Mouse (Mus musculus) stomach, postnatal 0 days (tissue): ENCODE measurements around the gene Rps24. TPM values are rescaled to one million over a fixed set of nuclear protein-coding genes. Genes with fewer than 3 reads are reported as not detected.

Source experiments
- ATAC-seq: fragments of 200-750 bp; cut with Nextera tagmentation; 2 replicates; pipeline ENCODE4 v1.8.0; 2017; ENCODE audit not compliant: low FRiP score, low TSS enrichment
- DNase-seq: peaks from one replicate; pipeline ENCODE4 v3.0.0-alpha.2; 2016; ENCODE audit warnings: low spot score
- H3K27ac ChIP-seq: fragments of 300-500 bp; sonication (generic); replicated peaks from 2 replicates; pipeline ENCODE4 v1.5.1; 2014; ENCODE audit warnings: mild to moderate bottlenecking, control low read depth
- H3K27me3 ChIP-seq: fragments of 300-500 bp; sonication (generic); 2 replicates; pipeline ENCODE4 v1.6.1; 2014; ENCODE audit warnings: low read length; ENCODE audit not compliant: control insufficient read depth, insufficient read depth
- H3K36me3 ChIP-seq: fragments of 300-500 bp; sonication (generic); 2 replicates; pipeline ENCODE4 v1.6.1; 2014; ENCODE audit warnings: low read length, mixed read lengths; ENCODE audit not compliant: control insufficient read depth, insufficient read depth
- H3K4me1 ChIP-seq: fragments of 300-500 bp; sonication (generic); replicated peaks from 2 replicates; pipeline ENCODE4 v1.6.1; 2014; ENCODE audit warnings: antibody characterized with exemption; ENCODE audit not compliant: control insufficient read depth, insufficient read depth
- H3K4me2 ChIP-seq: fragments of 300-500 bp; sonication (generic); replicated peaks from 2 replicates; pipeline ENCODE4 v1.6.1; 2014; ENCODE audit warnings: low read depth, mild to moderate bottlenecking, control low read depth, moderate library complexity
- H3K4me3 ChIP-seq: fragments of 300-500 bp; sonication (generic); 2 replicates; pipeline ENCODE4 v1.5.1; 2014; ENCODE audit warnings: low read depth, low read length, control low read depth
- H3K9ac ChIP-seq: fragments of 300-500 bp; sonication (generic); 2 replicates; pipeline ENCODE4 v1.6.1; 2014; ENCODE audit warnings: mild to moderate bottlenecking, low read length, control low read depth, mixed read lengths
- H3K9me3 ChIP-seq: fragments of 300-500 bp; sonication (generic); 2 replicates; pipeline ENCODE4 v1.6.1; 2016; ENCODE audit warnings: low read length; ENCODE audit not compliant: control insufficient read depth
- CTCF ChIP-seq: IDR thresholded peaks from 2 replicates; pipeline ENCODE4 v1.5.1; 2016; ENCODE audit warnings: antibody characterized with exemption, low read depth, mild to moderate bottlenecking, moderate library complexity
- EP300 ChIP-seq: optimal IDR thresholded peaks from 2 replicates; pipeline ENCODE3; 2016; ENCODE audit warnings: antibody characterized with exemption
- WGBS: fragments of 180-500 bp; shearing (Covaris S2); extraction: QIAGEN DNeasy Blood & Tissue Kit; methylation state at CpG from one replicate; pipeline ENCODE4 v1.1.7; 2014; 5-methylcytosine and 5-hydroxymethylcytosine counted together
- polyA plus RNA-seq: library from polyadenylated mRNA; unstranded; fragments of >200 nt; fragmentation: Nextera tagmentation; extraction: Ambion mirVana; gene quantifications from 2 replicates; pipeline ENCODE4 v1.2.1, GENCODE M21; 2015

The Rps24 gene
- polyA plus RNA-seq, 1 experiment from 2014 or later: 1,112 TPM

DNA sequence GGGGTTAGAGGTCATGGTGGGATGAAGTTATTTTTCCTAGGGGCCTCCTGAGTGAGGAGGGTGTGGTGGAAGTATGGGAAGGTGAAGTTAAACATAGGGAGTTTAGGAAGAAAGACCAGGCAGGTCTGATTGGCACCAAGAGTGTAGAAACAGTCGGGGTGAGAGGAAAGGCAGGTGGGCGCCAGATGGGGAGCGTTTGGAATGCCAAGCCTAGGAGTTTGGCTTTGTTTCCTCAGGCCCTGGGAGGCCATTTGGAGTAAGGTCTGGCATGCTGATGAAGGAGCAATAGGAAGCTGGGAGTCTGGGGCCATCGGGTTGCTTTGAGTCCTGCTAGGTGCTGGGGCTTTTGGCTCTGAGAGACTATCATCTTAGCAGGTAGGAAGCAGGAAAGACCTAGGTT is 56.0 kb downstream of the Rps24 start:
- Histone ChIP-seq H3K4me1 (no peaks in the 10 kb centered on the region), H3K9ac (no peak overlapping the region), H3K27ac (no peak overlapping the region), H3K4me2 (no peak overlapping the region), H3K27me3 (no peaks in the 10 kb centered on the region), H3K36me3 (no peaks in the 10 kb centered on the region), H3K4me3 (no peak overlapping the region), H3K9me3 (no peaks in the 10 kb centered on the region)
- no peak for TF ChIP-seq EP300
- TF ChIP-seq CTCF: no peak
- DNase-seq (no peak), ATAC-seq (no peak)
- 64% methylated on average over 4 of the region's 4 CpGs for WGBS

DNA sequence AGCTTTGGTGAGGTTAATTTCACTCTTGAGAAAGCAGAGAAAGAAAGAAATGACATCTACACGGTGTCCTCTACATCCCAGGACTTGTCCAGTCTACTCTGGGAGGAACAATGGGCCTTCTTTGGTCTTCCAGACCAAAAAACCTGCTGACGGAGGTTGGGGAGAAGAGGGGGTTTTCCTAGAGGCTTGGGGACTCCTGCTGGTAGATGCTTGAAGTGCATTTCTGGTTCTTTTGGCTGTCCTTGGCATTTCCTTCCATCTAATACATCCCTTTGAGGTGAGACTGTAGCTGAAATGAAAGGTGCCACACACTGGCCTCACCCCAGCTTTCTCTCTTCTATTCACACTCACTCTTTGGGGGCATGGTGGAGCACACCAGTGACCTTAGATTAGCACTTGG is 57.1 kb downstream of the Rps24 start:
- 26% methylated on average over 2 of the region's 2 CpGs for WGBS
- H3K27ac ChIP-seq: no peak overlapping the region
- no peak for TF ChIP-seq EP300
- peak; percentile 74 for TF ChIP-seq CTCF
- DNase-seq: peak; percentile 35
- no peaks in the 10 kb centered on the region for H3K9me3 ChIP-seq
- no peak overlapping the region for H3K4me3 ChIP-seq
- no peaks in the 10 kb centered on the region for H3K4me1 ChIP-seq
- H3K9ac ChIP-seq: no peak overlapping the region
- ATAC-seq: no peak
- H3K36me3 ChIP-seq: no peaks in the 10 kb centered on the region
- no peak overlapping the region for H3K4me2 ChIP-seq
- H3K27me3 ChIP-seq: no peaks in the 10 kb centered on the region

Other genes with a start within 250 kb of the Rps24 start
- 3.8 and 5.0 TPM in 2 replicates for gene Dlg5, start 241.2 kb upstream of the Rps24 start, polyA plus RNA-seq
- not detected in 2 replicates for gene E330034G19Rik, start 193.9 kb upstream of the Rps24 start, polyA plus RNA-seq
- 6.3 and 7.0 TPM in 2 replicates for gene Polr3a, start 67 bp upstream of the Rps24 start, polyA plus RNA-seq